Mouse (Mus musculus) stomach, embryonic 15.5 days (tissue): ENCODE measurements around the gene Paqr7. TPM values are rescaled to one million over a fixed set of nuclear protein-coding genes. Genes with fewer than 3 reads are reported as not detected.
A peak's percentile ranks its signal among the peaks of the same experiment; 100 is the strongest.

ENCODE experiments used
- ATAC-seq: fragments of 200-750 bp; cut with Nextera tagmentation; 2 replicates; pipeline ENCODE4 v1.8.0; 2017; ENCODE audit warnings: low read depth, moderate number of reproducible peaks, moderate TSS enrichment; ENCODE audit not compliant: insufficient read depth, low FRiP score
- H3K27ac ChIP-seq: fragments of 300-500 bp; sonication (generic); 2 replicates; pipeline ENCODE4 v1.5.1; 2015; ENCODE audit warnings: mild to moderate bottlenecking, inconsistent platforms
- H3K27me3 ChIP-seq: fragments of 300-500 bp; sonication (generic); replicated peaks from 2 replicates; pipeline ENCODE4 v1.6.1; 2015; ENCODE audit warnings: inconsistent platforms
- H3K36me3 ChIP-seq: fragments of 300-500 bp; sonication (generic); 2 replicates; pipeline ENCODE4 v1.6.1; 2015; ENCODE audit warnings: inconsistent platforms
- H3K4me1 ChIP-seq: fragments of 300-500 bp; sonication (generic); 2 replicates; pipeline ENCODE4 v1.6.1; 2015; ENCODE audit warnings: inconsistent platforms
- H3K4me2 ChIP-seq: fragments of 300-500 bp; sonication (generic); 2 replicates; pipeline ENCODE4 v1.6.1; 2015; ENCODE audit warnings: mild to moderate bottlenecking, inconsistent platforms
- H3K4me3 ChIP-seq: fragments of 300-500 bp; sonication (generic); replicated peaks from 2 replicates; pipeline ENCODE4 v1.5.1; 2015; ENCODE audit warnings: inconsistent platforms
- H3K9ac ChIP-seq: fragments of 300-500 bp; sonication (generic); 2 replicates; pipeline ENCODE4 v1.6.1; 2015; ENCODE audit warnings: inconsistent platforms
- H3K9me3 ChIP-seq: fragments of 300-500 bp; sonication (generic); 2 replicates; pipeline ENCODE4 v1.6.1; 2016; ENCODE audit warnings: inconsistent platforms
- WGBS: fragments of 180-500 bp; shearing (Covaris S2); methylation state at CpG from one replicate; pipeline ENCODE4 v1.1.7; 2015; 5-methylcytosine and 5-hydroxymethylcytosine counted together
- polyA plus RNA-seq: library from polyadenylated mRNA; unstranded; fragments of >200 nt; fragmentation: Nextera tagmentation; extraction: Ambion mirVana; gene quantifications from 2 replicates; pipeline ENCODE4 v1.2.1, GENCODE M21; 2015

Gene Paqr7
- polyA plus RNA-seq, 1 experiment from 2014 or later: 6.7 TPM

GRCm38 (mm10) chr4:134461252-134461651, 35.2 kb upstream of the Paqr7 start:
- 0 out of 2 replicates have a peak, but pooled peaks cover 3% of the 10 kb centered on the region for H3K4me1 ChIP-seq
- no peak for ATAC-seq
- no peaks in the 10 kb centered on the region for H3K9me3 ChIP-seq
- no peak overlapping the region for H3K4me3 ChIP-seq
- 68% methylated on average over 5 of the region's 5 CpGs for WGBS
- H3K27me3 ChIP-seq: no peaks in the 10 kb centered on the region
- no peak overlapping the region for H3K9ac ChIP-seq
- no peaks in the 10 kb centered on the region for H3K36me3 ChIP-seq
- no peak overlapping the region for H3K27ac ChIP-seq
- H3K4me2 ChIP-seq: no peak overlapping the region

GRCm38 (mm10) chr4:134465789-134466188, 30.7 kb upstream of the Paqr7 start:
- Histone ChIP-seq H3K9ac (no peak overlapping the region), H3K4me2 (no peak overlapping the region), H3K27me3 (no peaks in the 10 kb centered on the region), H3K4me3 (no peak overlapping the region), H3K4me1 (peaks cover 6% of the 10 kb centered on the region; the same call in 1 of the 2 replicates), H3K27ac (no peak overlapping the region), H3K9me3 (no peaks in the 10 kb centered on the region), H3K36me3 (peaks cover under 1% of the 10 kb centered on the region)
- 52% methylated on average over 12 of the region's 12 CpGs for WGBS
- no peak for ATAC-seq

DNA sequence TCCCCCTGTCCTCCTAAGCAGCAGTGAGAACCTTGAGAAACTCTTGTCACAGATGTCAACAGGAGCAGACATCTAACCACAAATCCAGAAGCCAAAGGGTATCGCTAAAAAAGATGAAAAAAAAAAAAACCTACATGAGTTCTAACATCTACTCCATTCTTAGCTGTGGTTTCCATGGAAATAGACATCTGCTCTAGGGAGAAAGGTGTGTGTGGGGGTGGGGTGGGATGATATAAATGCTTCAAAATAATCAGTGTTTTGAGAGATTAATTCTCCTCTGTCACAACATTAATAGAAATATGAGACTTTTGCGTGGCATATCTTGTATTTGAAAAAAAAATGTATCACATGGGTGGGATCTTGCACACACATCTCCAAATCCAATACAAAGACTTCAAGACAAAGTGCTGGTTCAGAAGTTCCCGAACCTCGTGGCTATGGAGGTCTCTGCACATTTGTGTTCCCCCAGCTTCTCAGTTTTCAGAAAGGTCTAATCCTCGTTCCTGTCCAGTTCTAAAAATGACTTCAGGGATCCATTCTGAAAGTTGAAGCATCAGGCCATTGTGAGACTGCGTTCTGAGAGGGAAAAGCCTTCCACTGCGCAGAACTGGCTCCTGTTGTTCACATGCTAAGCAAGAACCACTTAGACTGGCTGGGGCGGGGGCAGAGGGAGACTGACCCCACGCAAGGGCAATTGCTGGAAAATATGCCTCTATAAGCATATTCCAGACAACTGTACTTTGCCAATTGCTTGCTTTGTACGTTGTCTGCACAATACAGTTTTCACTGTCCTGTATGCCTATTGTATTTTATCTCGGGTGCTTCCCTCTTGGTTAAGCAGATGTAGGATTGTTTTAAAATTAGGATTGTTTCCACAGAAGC, 29.9 kb upstream of the Paqr7 start:
- ATAC-seq: no peak
- no peak overlapping the region for H3K4me2 ChIP-seq
- H3K9me3 ChIP-seq: no peaks in the 10 kb centered on the region
- peaks cover 6% of the 10 kb centered on the region; the same call in 1 of the 2 replicates for H3K4me1 ChIP-seq
- peaks cover 8% of the 10 kb centered on the region for H3K36me3 ChIP-seq
- no peak overlapping the region for H3K9ac ChIP-seq
- WGBS: 63% methylated on average over 11 of the region's 11 CpGs
- no peak overlapping the region for H3K4me3 ChIP-seq
- H3K27ac ChIP-seq: 0 out of 2 replicates have a peak overlapping the region, but pooled peaks have one; percentile 11
- no peaks in the 10 kb centered on the region for H3K27me3 ChIP-seq

DNA sequence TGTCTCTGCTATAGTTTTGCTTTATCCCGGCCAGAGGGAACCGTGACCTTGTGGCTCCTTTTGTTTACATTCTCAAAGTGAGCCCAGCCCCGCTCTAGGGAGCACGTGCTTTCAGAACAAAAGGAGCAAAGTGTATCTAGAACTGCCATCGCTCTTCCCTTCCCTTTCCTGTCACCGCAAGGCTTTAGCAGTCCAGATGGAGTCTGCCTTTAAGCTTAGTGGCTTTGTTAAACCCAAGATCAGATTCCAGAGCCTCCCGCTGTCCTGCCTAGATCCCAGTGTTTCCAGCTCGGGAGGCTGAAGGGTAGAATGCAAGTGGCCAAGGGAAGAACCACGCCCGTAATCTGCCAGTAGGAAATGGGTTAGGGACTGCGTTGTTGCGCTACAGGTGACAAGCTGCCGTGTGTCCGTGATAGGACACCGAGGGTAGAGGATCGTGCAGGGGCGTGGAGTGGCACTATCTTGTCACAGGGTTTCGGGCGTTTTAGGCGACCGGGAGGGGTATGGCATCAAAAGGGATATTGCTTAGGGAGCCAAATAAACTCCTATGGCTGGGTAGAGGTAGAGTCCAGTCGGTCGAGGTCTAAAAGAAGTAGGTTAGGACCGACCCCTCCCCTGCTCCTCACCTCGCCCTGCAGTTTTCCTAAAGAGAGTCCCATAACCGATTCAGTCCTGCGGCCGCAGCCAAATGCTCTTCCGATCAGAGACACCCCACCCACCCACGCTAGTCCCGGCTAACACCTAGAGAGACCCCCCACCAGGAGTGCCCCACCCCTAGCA, 28.9 kb upstream of the Paqr7 start:
- peak overlapping the region; percentile 98 for H3K4me2 ChIP-seq
- H3K27me3 ChIP-seq: no peaks in the 10 kb centered on the region
- 0% methylated on average over 31 of the region's 31 CpGs for WGBS
- H3K4me1 ChIP-seq: peaks cover 6% of the 10 kb centered on the region; the same call in 1 of the 2 replicates
- peak; percentile 2; the same call in 1 of the 2 replicates for ATAC-seq
- H3K4me3 ChIP-seq: peak overlapping the region; percentile 96
- H3K36me3 ChIP-seq: peaks cover 16% of the 10 kb centered on the region
- H3K27ac ChIP-seq: peak overlapping the region; percentile 38; the same call in 1 of the 2 replicates
- peak overlapping the region; percentile 48 for H3K9ac ChIP-seq
- no peaks in the 10 kb centered on the region for H3K9me3 ChIP-seq

GRCm38 (mm10) chr4:134468215-134468575, 28.3 kb upstream of the Paqr7 start, which contains the start of gene Stmn1:
Gene Stmn1 (plus strand): TSS chr4:134468320.
- H3K27ac ChIP-seq: peak within 1 kb of the TSS; percentile 93
- H3K27me3 ChIP-seq: no peaks in the 10 kb centered on the region
- peak within 1 kb of the TSS; percentile 87 for H3K9ac ChIP-seq
- H3K36me3 ChIP-seq: peaks cover 16% of the 10 kb centered on the region
- WGBS: under 1% methylated on average over 31 of the region's 31 CpGs
- peaks cover 6% of the 10 kb centered on the region; the same call in 1 of the 2 replicates for H3K4me1 ChIP-seq
- peak within 1 kb of the TSS; percentile 96 for H3K4me3 ChIP-seq
- ATAC-seq: peak; percentile 95
- H3K9me3 ChIP-seq: no peaks in the 10 kb centered on the region
- H3K4me2 ChIP-seq: peak within 1 kb of the TSS; percentile 98

GRCm38 (mm10) chr4:134468578-134469266, 27.8 kb upstream of the Paqr7 start:
- Histone ChIP-seq H3K27ac (peak overlapping the region; percentile 93), H3K9me3 (no peaks in the 10 kb centered on the region), H3K4me2 (peak overlapping the region; percentile 98), H3K9ac (peak overlapping the region; percentile 87), H3K4me3 (peak overlapping the region; percentile 96), H3K4me1 (peaks cover 6% of the 10 kb centered on the region; the same call in 1 of the 2 replicates), H3K36me3 (peaks cover 16% of the 10 kb centered on the region), H3K27me3 (no peaks in the 10 kb centered on the region)
- ATAC-seq: peak; percentile 87
- under 1% methylated on average over 66 of the region's 68 CpGs for WGBS

GRCm38 (mm10) chr4:134469341-134469796, 27.1 kb upstream of the Paqr7 start:
- ATAC-seq: no peak
- no peaks in the 10 kb centered on the region for H3K27me3 ChIP-seq
- peak overlapping the region; percentile 98 for H3K4me2 ChIP-seq
- peak overlapping the region; percentile 96 for H3K4me3 ChIP-seq
- peak overlapping the region; percentile 93; the same call in 1 of the 2 replicates for H3K27ac ChIP-seq
- 12% methylated on average over 6 of the region's 6 CpGs for WGBS
- H3K9me3 ChIP-seq: no peaks in the 10 kb centered on the region
- H3K36me3 ChIP-seq: peaks cover 23% of the 10 kb centered on the region
- no peak overlapping the region for H3K9ac ChIP-seq
- peaks cover 6% of the 10 kb centered on the region; the same call in 1 of the 2 replicates for H3K4me1 ChIP-seq

- WGBS: 47% methylated on average over 3 of the region's 3 CpGs
- peak overlapping the region; percentile 98 for H3K4me2 ChIP-seq
- H3K36me3 ChIP-seq: peaks cover 28% of the 10 kb centered on the region
- H3K4me3 ChIP-seq: peak overlapping the region; percentile 96; the same call in 1 of the 2 replicates
- no peak for ATAC-seq
- no peak overlapping the region for H3K9ac ChIP-seq
- H3K27me3 ChIP-seq: no peaks in the 10 kb centered on the region
- peaks cover 6% of the 10 kb centered on the region; the same call in 1 of the 2 replicates for H3K4me1 ChIP-seq
- no peak overlapping the region for H3K27ac ChIP-seq
- H3K9me3 ChIP-seq: no peaks in the 10 kb centered on the region
These were observed 26.5 kb upstream of the Paqr7 start for GRCm38 (mm10) chr4:134469985-134470384.

- Histone ChIP-seq H3K4me1 (peaks cover 6% of the 10 kb centered on the region; the same call in 1 of the 2 replicates), H3K4me2 (no peak overlapping the region), H3K36me3 (peaks cover 38% of the 10 kb centered on the region), H3K4me3 (no peak overlapping the region), H3K9me3 (no peaks in the 10 kb centered on the region), H3K27ac (no peak overlapping the region), H3K27me3 (no peaks in the 10 kb centered on the region), H3K9ac (no peak overlapping the region)
- no peak for ATAC-seq
These were observed 25.0 kb upstream of the Paqr7 start for GRCm38 (mm10) chr4:134471469-134471868.

DNA sequence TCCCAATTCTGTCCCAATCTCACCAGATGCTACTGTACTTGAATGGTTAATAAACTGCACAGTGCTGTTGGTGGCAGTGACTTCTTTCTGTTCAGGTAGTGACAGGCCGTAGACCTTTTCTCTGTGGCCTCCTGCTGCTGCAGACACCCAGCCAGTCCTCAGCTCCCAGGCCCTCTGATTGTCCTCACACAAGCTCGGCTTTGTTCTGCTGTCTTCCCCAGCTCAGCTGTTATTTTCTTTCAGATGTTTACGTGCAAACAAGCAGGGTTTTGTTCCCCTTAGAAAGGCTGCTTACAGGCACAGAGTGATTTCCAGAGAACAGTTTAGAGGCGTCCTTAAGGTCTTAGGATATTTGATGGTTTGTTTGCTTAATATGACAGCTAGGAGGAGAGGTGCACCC, 22.7 kb upstream of the Paqr7 start:
- 75% methylated on average over 4 of the region's 4 CpGs for WGBS
- no peaks in the 10 kb centered on the region for H3K4me1 ChIP-seq
- H3K4me2 ChIP-seq: no peak overlapping the region
- H3K9ac ChIP-seq: no peak overlapping the region
- no peaks in the 10 kb centered on the region for H3K9me3 ChIP-seq
- H3K36me3 ChIP-seq: peaks cover 38% of the 10 kb centered on the region
- no peaks in the 10 kb centered on the region for H3K27me3 ChIP-seq
- ATAC-seq: no peak
- H3K4me3 ChIP-seq: no peak overlapping the region
- H3K27ac ChIP-seq: no peak overlapping the region

GRCm38 (mm10) chr4:134474240-134474639, 22.3 kb upstream of the Paqr7 start:
- peaks cover 38% of the 10 kb centered on the region for H3K36me3 ChIP-seq
- no peak overlapping the region for H3K4me3 ChIP-seq
- ATAC-seq: no peak
- no peak overlapping the region for H3K4me2 ChIP-seq
- no peak overlapping the region for H3K9ac ChIP-seq
- no peak overlapping the region for H3K27ac ChIP-seq
- WGBS: 77% methylated on average over 8 of the region's 8 CpGs
- no peaks in the 10 kb centered on the region for H3K27me3 ChIP-seq
- no peaks in the 10 kb centered on the region for H3K4me1 ChIP-seq
- H3K9me3 ChIP-seq: no peaks in the 10 kb centered on the region
